Comparison of ENCODE assay signal across 25 mouse cellular contexts in the genomic region with DNA sequence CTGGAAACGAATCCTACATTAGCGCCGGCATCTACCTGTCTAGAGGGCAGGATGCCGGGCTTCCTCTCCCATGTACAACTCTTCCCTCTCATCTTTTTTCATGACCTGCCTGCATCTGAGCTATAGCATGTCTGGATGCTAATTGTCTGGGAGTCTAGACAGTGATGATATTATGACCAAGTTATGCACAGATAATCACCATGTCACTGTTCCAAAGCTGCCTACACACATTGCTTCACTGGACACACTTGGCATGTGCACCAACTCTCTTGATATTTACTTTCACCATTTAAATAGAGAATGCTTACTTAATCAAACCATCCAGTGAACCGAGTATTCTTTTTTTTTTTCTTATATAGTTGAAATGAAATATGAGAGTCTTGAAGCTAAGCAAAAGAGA.
"Had no signal": no experiment of that assay in that cellular context is flagged by ENCODE, and none has a peak within 500 bp of the region (broad histone marks: within the 10 kb centered on the region; RNA-seq: fewer than 3 reads in every experiment).

No protein-coding gene starts in this region.

- H3K4me3 ChIP-seq: gastrocnemius, adult 2 months; heart, adult 2 months; heart, embryonic 13.5 days; heart, embryonic 15.5 days; hindbrain, embryonic 13.5 days; hindbrain, embryonic 15.5 days; kidney, embryonic 15.5 days; limb, embryonic 13.5 days; limb, embryonic 15.5 days; liver, embryonic 12.5 days had no signal

- H3K4me1 ChIP-seq: hindbrain, embryonic 13.5 days; hindbrain, embryonic 15.5 days; liver, embryonic 12.5 days had no signal

- H3K36me3 ChIP-seq: heart, embryonic 13.5 days; heart, embryonic 15.5 days; hindbrain, embryonic 13.5 days; hindbrain, embryonic 15.5 days; kidney, embryonic 15.5 days; limb, embryonic 13.5 days; limb, embryonic 15.5 days; liver, embryonic 12.5 days had no signal

- H3K27me3 ChIP-seq: heart, embryonic 15.5 days; hindbrain, embryonic 13.5 days; hindbrain, embryonic 15.5 days; kidney, embryonic 15.5 days; limb, embryonic 13.5 days; limb, embryonic 15.5 days had no signal

- DNase-seq: gastrocnemius, adult 2 months; gastrocnemius, postnatal 10 days; gastrocnemius, postnatal 25 days; heart, adult 11 months; heart, adult 2 months; heart, postnatal 14 days; heart, postnatal 36 days; kidney, adult 11 months; kidney, adult 2 months; kidney, adult 9 months; kidney, postnatal 14 days; kidney, postnatal 36 days; layer of hippocampus, adult 9-11 months; layer of hippocampus, postnatal 36 days; left cerebral cortex, postnatal 4 days had no signal

- H3K27ac ChIP-seq: gastrocnemius, adult 2 months; heart, adult 2 months; heart, embryonic 13.5 days; heart, embryonic 15.5 days; hindbrain, embryonic 13.5 days; hindbrain, embryonic 15.5 days; hindbrain, postnatal 0 days; kidney, embryonic 15.5 days; kidney, postnatal 0 days; limb, embryonic 13.5 days; limb, embryonic 15.5 days; liver, embryonic 12.5 days had no signal
